8 mouse cellular contexts compared by ENCODE assay signal in the genomic region with DNA sequence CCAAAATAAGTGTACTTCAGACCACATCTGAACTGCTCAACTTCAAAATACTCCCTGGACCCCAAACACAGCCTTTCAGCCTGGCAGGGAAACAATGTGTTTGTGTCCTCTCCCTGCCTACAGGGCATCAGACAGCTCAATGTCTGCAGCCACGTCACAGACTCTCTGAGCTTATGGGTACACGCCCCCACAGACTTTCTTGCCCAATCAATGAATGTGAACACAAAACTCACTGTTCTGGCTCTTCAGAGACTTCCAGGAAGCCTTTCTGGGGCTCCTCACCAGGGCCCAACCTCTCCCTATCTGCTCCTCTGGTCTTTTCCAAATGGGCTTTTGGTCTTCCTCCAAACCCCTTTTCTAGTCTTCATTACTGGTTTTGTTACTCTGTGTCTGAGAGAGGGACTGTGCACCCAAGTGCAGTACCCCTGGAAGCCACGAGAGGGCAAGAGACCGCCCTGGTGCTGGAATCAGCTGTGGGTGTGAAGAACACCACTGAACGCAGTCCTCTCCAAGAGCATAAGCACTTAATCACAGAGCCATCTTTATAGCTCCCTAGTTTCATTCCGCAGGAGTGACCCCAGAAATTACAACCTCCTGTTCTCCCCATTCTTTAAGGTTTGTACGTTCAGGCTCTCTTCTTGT. TPM values are rescaled to one million over a fixed set of nuclear protein-coding genes. Genes with fewer than 3 reads are reported as not detected.
DNase-seq lines count a peak whose midpoint lies in the region; ATAC-seq lines count a peak whose summit lies in the region.

No protein-coding gene starts in this region.

- 69% methylated on average over 7 of the region's 7 CpGs for WGBS in heart, embryonic 12.5 days
- 71% methylated on average over 7 of the region's 7 CpGs for whole genome bisulfite sequencing in forebrain, embryonic 16.5 days
- WGBS in liver, embryonic 15.5 days (ENCODE audit: insufficient replicate concordance), result 48% methylated on average over 7 of the region's 7 CpGs

- peak; percentile 93 for DNase-seq in heart, adult 11 months
- DNase-seq in 416B (ENCODE audit: low read depth) (peak; percentile 68), ZHBTc4 (ENCODE audit: low read depth, low spot score) (peak; percentile 87)
- peak; percentile 41 to 66 for DNase-seq in spleen, adult 18-20 months
- no peak for DNase-seq in left cerebral cortex, adult 18-20 months (ENCODE audit: low spot score in 2 of 2)

- no peak overlapping the region for H3K4me2 ChIP-seq in heart, embryonic 12.5 days
- H3K4me2 ChIP-seq in forebrain, embryonic 16.5 days (ENCODE audit: low read length), result no peak overlapping the region
- no peak overlapping the region for H3K4me2 ChIP-seq in liver, embryonic 15.5 days

- no peaks in the 10 kb centered on the region for H3K9me3 ChIP-seq in heart, embryonic 12.5 days (replicated peaks)
- no peaks in the 10 kb centered on the region for H3K9me3 ChIP-seq in forebrain, embryonic 16.5 days (ENCODE audit: control insufficient read depth, low read length)
- no peaks in the 10 kb centered on the region for H3K9me3 ChIP-seq in liver, embryonic 15.5 days (replicated peaks)

- H3K4me3 ChIP-seq in heart, embryonic 12.5 days, result no peak overlapping the region
- no peak overlapping the region for H3K4me3 ChIP-seq in forebrain, embryonic 16.5 days (replicated peaks; ENCODE audit: low read length)
- no peak overlapping the region for H3K4me3 ChIP-seq in liver, embryonic 15.5 days (replicated peaks)

- H3K27ac ChIP-seq in heart, embryonic 12.5 days (ENCODE audit: poor library complexity, severe bottlenecking), result no peak overlapping the region
- no peak overlapping the region for H3K27ac ChIP-seq in forebrain, embryonic 16.5 days (ENCODE audit: low read length)
- H3K27ac ChIP-seq in liver, embryonic 15.5 days (replicated peaks), result no peak overlapping the region

- peaks cover 99% of the 10 kb centered on the region for H3K36me3 ChIP-seq in heart, embryonic 12.5 days
- H3K36me3 ChIP-seq in forebrain, embryonic 16.5 days (ENCODE audit: control insufficient read depth, insufficient read depth), result peaks cover 77% of the 10 kb centered on the region
- peaks cover 98% of the 10 kb centered on the region for H3K36me3 ChIP-seq in liver, embryonic 15.5 days (replicated peaks)

- no peak for ATAC-seq in heart, embryonic 12.5 days (ENCODE audit: insufficient number of reproducible peaks, low FRiP score)
- ATAC-seq in forebrain, embryonic 16.5 days, result peak; percentile 61; the same call in 1 of the 2 replicates
- 0 out of 2 replicates have a peak, but pooled peaks have one; percentile 51 for ATAC-seq in liver, embryonic 15.5 days (ENCODE audit: insufficient read depth)

- no peaks in the 10 kb centered on the region for H3K27me3 ChIP-seq in heart, embryonic 12.5 days (replicated peaks)
- H3K27me3 ChIP-seq in forebrain, embryonic 16.5 days (replicated peaks; ENCODE audit: control insufficient read depth, insufficient read depth, low read length), result no peaks in the 10 kb centered on the region
- H3K27me3 ChIP-seq in liver, embryonic 15.5 days, result no peaks in the 10 kb centered on the region

- no peaks in the 10 kb centered on the region for H3K4me1 ChIP-seq in heart, embryonic 12.5 days (replicated peaks)
- H3K4me1 ChIP-seq in forebrain, embryonic 16.5 days (replicated peaks; ENCODE audit: control insufficient read depth, insufficient read depth, low read length), result no peaks in the 10 kb centered on the region
- H3K4me1 ChIP-seq in liver, embryonic 15.5 days (replicated peaks), result 0 out of 2 replicates have a peak, but pooled peaks cover 6% of the 10 kb centered on the region

- no peak overlapping the region for H3K9ac ChIP-seq in heart, embryonic 12.5 days
- no peak overlapping the region for H3K9ac ChIP-seq in forebrain, embryonic 16.5 days (replicated peaks; ENCODE audit: low read depth, low read length)
- no peak overlapping the region for H3K9ac ChIP-seq in liver, embryonic 15.5 days

RNA-seq across cellular contexts. Expression of a gene that starts 14.8 kb away (rescaled TPM):
- 7.1 and 7.2 TPM in 2 replicates for polyA plus RNA-seq in heart, embryonic 12.5 days (2016; fragmentation: Nextera tagmentation; extraction: Ambion mirVana)
- 15.2 and 17.3 TPM in 2 replicates for polyA plus RNA-seq in forebrain, embryonic 16.5 days (2015; fragmentation: Nextera tagmentation; extraction: Ambion mirVana)
- polyA plus RNA-seq in liver, embryonic 15.5 days (2015; fragmentation: Nextera tagmentation; extraction: Ambion mirVana), result 2.1 and 2.3 TPM in 2 replicates
- total RNA-seq in left cerebral cortex, adult 18-20 months (2021), result 10 to 100 TPM; 63.3 to 67.5 TPM

RNA-seq across cellular contexts. Expression of a gene that starts 20.1 kb away (rescaled TPM):
- polyA plus RNA-seq in heart, embryonic 12.5 days (2016; fragmentation: Nextera tagmentation; extraction: Ambion mirVana), result 79.3 and 79.4 TPM in 2 replicates
- polyA plus RNA-seq in forebrain, embryonic 16.5 days (2015; fragmentation: Nextera tagmentation; extraction: Ambion mirVana), result 10.1 and 12.0 TPM in 2 replicates
- polyA plus RNA-seq in liver, embryonic 15.5 days (2015; fragmentation: Nextera tagmentation; extraction: Ambion mirVana), result 20.8 and 23.6 TPM in 2 replicates
- total RNA-seq in left cerebral cortex, adult 18-20 months (2021), result 10 to 100 TPM; 10.0 to 14.5 TPM

RNA-seq across cellular contexts. Expression of a gene that starts 21.7 kb away (rescaled TPM):
- polyA plus RNA-seq in heart, embryonic 12.5 days (2016; fragmentation: Nextera tagmentation; extraction: Ambion mirVana), result 37.0 and 41.2 TPM in 2 replicates
- 42.1 and 44.3 TPM in 2 replicates for polyA plus RNA-seq in forebrain, embryonic 16.5 days (2015; fragmentation: Nextera tagmentation; extraction: Ambion mirVana)
- 10.4 and 11.9 TPM in 2 replicates for polyA plus RNA-seq in liver, embryonic 15.5 days (2015; fragmentation: Nextera tagmentation; extraction: Ambion mirVana)
- 100 to 1,000 TPM; 159 to 163 TPM for total RNA-seq in left cerebral cortex, adult 18-20 months (2021)

RNA-seq across cellular contexts. Expression of a gene that starts 24.4 kb away (rescaled TPM):
- 43.3 and 45.7 TPM in 2 replicates for polyA plus RNA-seq in heart, embryonic 12.5 days (2016; fragmentation: Nextera tagmentation; extraction: Ambion mirVana)
- polyA plus RNA-seq in forebrain, embryonic 16.5 days (2015; fragmentation: Nextera tagmentation; extraction: Ambion mirVana), result 60.8 and 65.7 TPM in 2 replicates
- 25.9 and 27.4 TPM in 2 replicates for polyA plus RNA-seq in liver, embryonic 15.5 days (2015; fragmentation: Nextera tagmentation; extraction: Ambion mirVana)
- 10 to 100 TPM; 51.9 to 59.7 TPM for total RNA-seq in left cerebral cortex, adult 18-20 months (2021)

RNA-seq across cellular contexts. Expression of a gene that starts 24.6 kb away (rescaled TPM):
- polyA plus RNA-seq in heart, embryonic 12.5 days (2016; fragmentation: Nextera tagmentation; extraction: Ambion mirVana), result 13.6 and 14.0 TPM in 2 replicates
- polyA plus RNA-seq in forebrain, embryonic 16.5 days (2015; fragmentation: Nextera tagmentation; extraction: Ambion mirVana), result 13.3 and 13.6 TPM in 2 replicates
- polyA plus RNA-seq in liver, embryonic 15.5 days (2015; fragmentation: Nextera tagmentation; extraction: Ambion mirVana), result 8.5 and 9.0 TPM in 2 replicates
- total RNA-seq in left cerebral cortex, adult 18-20 months (2021), result 1 to 10 TPM; 6.2 to 9.2 TPM

Comparison
In these comparisons a context has a peak if more than half of its experiments do, and no peak if none do; other contexts are left out.
1. DNase-seq: peak in heart, adult 11 months (single experiment), 416B (single experiment), ZHBTc4 (single experiment) and spleen, adult 18-20 months (2 of 2); none in left cerebral cortex, adult 18-20 months (0 of 2).